Mouse (Mus musculus): ENCODE measurements around the gene Chid1. TPM values are rescaled to one million over a fixed set of nuclear protein-coding genes. Genes with fewer than 3 reads are reported as not detected.

Chid1 gene
- polyA plus RNA-seq, 1 experiment from 2014 or later: 36.6 TPM

GRCm38 (mm10) chr7:141493729-141494128 is 45.9 kb downstream of the Chid1 start:
- Histone ChIP-seq H3K9me3 (no peaks in the 10 kb centered on the region), H3K9ac (no peak overlapping the region), H3K27ac (no peak overlapping the region), H3K36me3 (peaks cover 63% of the 10 kb centered on the region), H3K4me1 (replicated peaks) (no peaks in the 10 kb centered on the region), H3K4me3 (no peak overlapping the region), H3K4me2 (no peak overlapping the region), H3K27me3 (no peaks in the 10 kb centered on the region)
- WGBS: 90% methylated on average over 1 of the region's 1 CpGs
- no peak for ATAC-seq (ENCODE audit: low FRiP score)

- WGBS: 85% methylated on average over 5 of the region's 5 CpGs
- H3K4me2 ChIP-seq: no peak overlapping the region
- no peaks in the 10 kb centered on the region for H3K27me3 ChIP-seq
- H3K36me3 ChIP-seq: peaks cover 57% of the 10 kb centered on the region
- H3K9ac ChIP-seq: no peak overlapping the region
- H3K4me3 ChIP-seq: no peak overlapping the region
- no peak for ATAC-seq (ENCODE audit: low FRiP score)
- H3K27ac ChIP-seq: no peak overlapping the region
- H3K9me3 ChIP-seq: no peaks in the 10 kb centered on the region
- H3K4me1 ChIP-seq (replicated peaks): no peaks in the 10 kb centered on the region
These were observed 46.9 kb downstream of the Chid1 start for GRCm38 (mm10) chr7:141492738-141493137.

GRCm38 (mm10) chr7:141491151-141491550 is 48.5 kb downstream of the Chid1 start:
- Histone ChIP-seq H3K36me3 (peaks cover 43% of the 10 kb centered on the region), H3K4me2 (no peak overlapping the region), H3K9me3 (no peaks in the 10 kb centered on the region), H3K4me1 (replicated peaks) (peaks cover 14% of the 10 kb centered on the region), H3K27ac (no peak overlapping the region), H3K9ac (no peak overlapping the region), H3K4me3 (no peak overlapping the region), H3K27me3 (no peaks in the 10 kb centered on the region)
- ATAC-seq (ENCODE audit: low FRiP score): no peak
- WGBS: 74% methylated on average over 2 of the region's 2 CpGs

- Histone ChIP-seq H3K4me1 (replicated peaks) (peaks cover 41% of the 10 kb centered on the region), H3K4me2 (no peak overlapping the region), H3K36me3 (peaks cover 7% of the 10 kb centered on the region), H3K9me3 (no peaks in the 10 kb centered on the region), H3K27me3 (peaks cover 15% of the 10 kb centered on the region), H3K4me3 (no peak overlapping the region), H3K9ac (peak overlapping the region; percentile 44; the same call in 1 of the 2 replicates), H3K27ac (no peak overlapping the region)
- ATAC-seq (ENCODE audit: low FRiP score): no peak
- 64% methylated on average over 7 of the region's 7 CpGs for WGBS
These were observed 52.5 kb downstream of the Chid1 start for GRCm38 (mm10) chr7:141487141-141487540.

- Histone ChIP-seq H3K4me2 (no peak overlapping the region), H3K36me3 (no peaks in the 10 kb centered on the region), H3K27me3 (peaks cover 15% of the 10 kb centered on the region), H3K9me3 (no peaks in the 10 kb centered on the region), H3K4me3 (no peak overlapping the region), H3K4me1 (replicated peaks) (peaks cover 48% of the 10 kb centered on the region), H3K27ac (no peak overlapping the region), H3K9ac (0 out of 2 replicates have a peak overlapping the region, but pooled peaks have one; percentile 13)
- ATAC-seq (ENCODE audit: low FRiP score): no peak
- 82% methylated on average over 1 of the region's 1 CpGs for WGBS
These were observed 53.4 kb downstream of the Chid1 start for GRCm38 (mm10) chr7:141486239-141486638.

- WGBS: 87% methylated on average over 2 of the region's 2 CpGs
- H3K4me2 ChIP-seq: no peak overlapping the region
- no peak for ATAC-seq (ENCODE audit: low FRiP score)
- peaks cover 15% of the 10 kb centered on the region for H3K27me3 ChIP-seq
- no peak overlapping the region for H3K27ac ChIP-seq
- H3K9me3 ChIP-seq: no peaks in the 10 kb centered on the region
- H3K4me3 ChIP-seq: no peak overlapping the region
- H3K4me1 ChIP-seq (replicated peaks): peaks cover 54% of the 10 kb centered on the region
- H3K9ac ChIP-seq: no peak overlapping the region; the same call in 1 of the 2 replicates
- H3K36me3 ChIP-seq: no peaks in the 10 kb centered on the region
These were observed 54.1 kb downstream of the Chid1 start for GRCm38 (mm10) chr7:141485606-141486005.

- WGBS: 74% methylated on average over 2 of the region's 2 CpGs
- no peak overlapping the region for H3K4me3 ChIP-seq
- no peaks in the 10 kb centered on the region for H3K36me3 ChIP-seq
- peaks cover 57% of the 10 kb centered on the region for H3K4me1 ChIP-seq (replicated peaks)
- ATAC-seq (ENCODE audit: low FRiP score): no peak
- peaks cover 16% of the 10 kb centered on the region for H3K27me3 ChIP-seq
- no peak overlapping the region for H3K27ac ChIP-seq
- no peak overlapping the region for H3K4me2 ChIP-seq
- H3K9me3 ChIP-seq: no peaks in the 10 kb centered on the region
- no peak overlapping the region; the same call in 1 of the 2 replicates for H3K9ac ChIP-seq
These were observed 54.5 kb downstream of the Chid1 start for GRCm38 (mm10) chr7:141485186-141485585.

- peaks cover 57% of the 10 kb centered on the region for H3K4me1 ChIP-seq (replicated peaks)
- ATAC-seq (ENCODE audit: low FRiP score): no peak
- peak overlapping the region; percentile 2; the same call in 1 of the 2 replicates for H3K4me2 ChIP-seq
- H3K36me3 ChIP-seq: no peaks in the 10 kb centered on the region
- H3K4me3 ChIP-seq: no peak overlapping the region
- 72% methylated on average over 5 of the region's 5 CpGs for WGBS
- H3K27ac ChIP-seq: no peak overlapping the region
- H3K9me3 ChIP-seq: no peaks in the 10 kb centered on the region
- H3K9ac ChIP-seq: no peak overlapping the region
- peaks cover 18% of the 10 kb centered on the region for H3K27me3 ChIP-seq
These were observed 55.2 kb downstream of the Chid1 start for GRCm38 (mm10) chr7:141484186-141485120.

GRCm38 (mm10) chr7:141483114-141483653 is 56.5 kb downstream of the Chid1 start:
- H3K27ac ChIP-seq: no peak overlapping the region
- H3K4me3 ChIP-seq: peak overlapping the region; percentile 61; the same call in 1 of the 2 replicates
- H3K9ac ChIP-seq: peak overlapping the region; percentile 79; the same call in 1 of the 2 replicates
- H3K36me3 ChIP-seq: no peaks in the 10 kb centered on the region
- WGBS: 84% methylated on average over 6 of the region's 6 CpGs
- no peaks in the 10 kb centered on the region for H3K9me3 ChIP-seq
- peak overlapping the region; percentile 85 for H3K4me2 ChIP-seq
- H3K4me1 ChIP-seq (replicated peaks): peaks cover 57% of the 10 kb centered on the region
- no peak for ATAC-seq (ENCODE audit: low FRiP score)
- H3K27me3 ChIP-seq: peaks cover 18% of the 10 kb centered on the region

GRCm38 (mm10) chr7:141482531-141483024 is 57.1 kb downstream of the Chid1 start:
- peak overlapping the region; percentile 79 for H3K9ac ChIP-seq
- H3K27me3 ChIP-seq: peaks cover 24% of the 10 kb centered on the region
- 5% methylated on average over 11 of the region's 11 CpGs for WGBS
- peak overlapping the region; percentile 77 for H3K27ac ChIP-seq
- ATAC-seq (ENCODE audit: low FRiP score): no peak; the same call in 1 of the 2 replicates
- H3K9me3 ChIP-seq: no peaks in the 10 kb centered on the region
- H3K4me1 ChIP-seq (replicated peaks): peaks cover 57% of the 10 kb centered on the region
- H3K4me2 ChIP-seq: peak overlapping the region; percentile 85
- peak overlapping the region; percentile 61 for H3K4me3 ChIP-seq
- H3K36me3 ChIP-seq: no peaks in the 10 kb centered on the region

GRCm38 (mm10) chr7:141481498-141482401 is 57.9 kb downstream of the Chid1 start:
- Histone ChIP-seq H3K9me3 (no peaks in the 10 kb centered on the region), H3K27ac (peak overlapping the region; percentile 77), H3K27me3 (peaks cover 33% of the 10 kb centered on the region), H3K4me2 (peak overlapping the region; percentile 85), H3K4me3 (peak overlapping the region; percentile 61), H3K9ac (peak overlapping the region; percentile 79), H3K4me1 (replicated peaks) (peaks cover 53% of the 10 kb centered on the region), H3K36me3 (no peaks in the 10 kb centered on the region)
- WGBS: under 1% methylated on average over 81 of the region's 81 CpGs
- peak; percentile 60 for ATAC-seq (ENCODE audit: low FRiP score)
